Mouse (Mus musculus): Measurements from ENCODE around the gene Zmym3. TPM values are rescaled to one million over a fixed set of nuclear protein-coding genes. Genes with fewer than 3 reads are reported as not detected.
"Not testable (repeated sequence)": the region's sequence is repeated elsewhere in the genome, so short reads cannot be mapped to it uniquely, and the experiment has no call there.

Gene Zmym3
- polyA plus RNA-seq, 1 experiment from 2014 or later, result 32.2 TPM

- no peaks in the 10 kb centered on the region for H3K36me3 ChIP-seq
- no peaks in the 10 kb centered on the region for H3K9me3 ChIP-seq
- no peak overlapping the region for H3K27ac ChIP-seq
- H3K4me3 ChIP-seq, result no peak overlapping the region
- H3K27me3 ChIP-seq, result no peaks in the 10 kb centered on the region
- no peak overlapping the region for H3K9ac ChIP-seq
- WGBS, result 75% methylated on average over 3 of the region's 3 CpGs
- no peak overlapping the region for H3K4me2 ChIP-seq
- no peak for ATAC-seq (ENCODE audit: borderline replicate concordance, extremely low read depth, low FRiP score, low TSS enrichment)
- H3K4me1 ChIP-seq, result no peaks in the 10 kb centered on the region
Observed at GRCm38 (mm10) chrX:101370573-101370972, 50.1 kb downstream of the Zmym3 start.

- no peaks in the 10 kb centered on the region for H3K4me1 ChIP-seq
- 33% methylated on average over 7 of the region's 7 CpGs for WGBS
- H3K4me2 ChIP-seq, result no peak overlapping the region
- no peaks in the 10 kb centered on the region for H3K27me3 ChIP-seq
- no peaks in the 10 kb centered on the region for H3K9me3 ChIP-seq
- no peak overlapping the region for H3K9ac ChIP-seq
- H3K27ac ChIP-seq, result no peak overlapping the region
- H3K36me3 ChIP-seq, result no peaks in the 10 kb centered on the region
- ATAC-seq (ENCODE audit: borderline replicate concordance, extremely low read depth, low FRiP score, low TSS enrichment), result no peak
- H3K4me3 ChIP-seq, result no peak overlapping the region
Observed at GRCm38 (mm10) chrX:101369001-101369400, 51.6 kb downstream of the Zmym3 start.

GRCm38 (mm10) chrX:101358902-101359301 is 61.7 kb downstream of the Zmym3 start:
- H3K27me3 ChIP-seq; H3K27ac ChIP-seq; H3K4me2 ChIP-seq; H3K36me3 ChIP-seq; H3K9ac ChIP-seq; ATAC-seq (ENCODE audit: borderline replicate concordance, extremely low read depth, low FRiP score, low TSS enrichment); H3K4me1 ChIP-seq; H3K4me3 ChIP-seq; H3K9me3 ChIP-seq: not testable (repeated sequence)
- 59% methylated on average over 4 of the region's 4 CpGs for WGBS

Other genes with a start within 250 kb of the Zmym3 start
- gene Snx12, start 198.3 kb downstream of the Zmym3 start, polyA plus RNA-seq (2015; fragmentation: Nextera tagmentation; extraction: Ambion mirVana), result 49.2 and 50.6 TPM in 2 replicates
- gene Foxo4, start 166.3 kb downstream of the Zmym3 start, polyA plus RNA-seq (2015; fragmentation: Nextera tagmentation; extraction: Ambion mirVana), result 1.9 and 2.0 TPM in 2 replicates
- gene Gm614, start 156.9 kb downstream of the Zmym3 start, polyA plus RNA-seq (2015; fragmentation: Nextera tagmentation; extraction: Ambion mirVana), result not detected in 2 replicates
- gene Il2rg, start 152.6 kb downstream of the Zmym3 start, polyA plus RNA-seq (2015; fragmentation: Nextera tagmentation; extraction: Ambion mirVana), result 19.4 and 27.6 TPM in 2 replicates
- not detected in 2 replicates for gene Gm20489, start 151.8 kb downstream of the Zmym3 start, polyA plus RNA-seq (2015; fragmentation: Nextera tagmentation; extraction: Ambion mirVana)
- gene Med12, start 146.8 kb downstream of the Zmym3 start, polyA plus RNA-seq (2015; fragmentation: Nextera tagmentation; extraction: Ambion mirVana), result 29.5 and 32.3 TPM in 2 replicates
- gene Nlgn3, start 121.7 kb downstream of the Zmym3 start, polyA plus RNA-seq (2015; fragmentation: Nextera tagmentation; extraction: Ambion mirVana), result 5.1 and 6.0 TPM in 2 replicates
- gene Gjb1, start 44.5 kb downstream of the Zmym3 start, polyA plus RNA-seq (2015; fragmentation: Nextera tagmentation; extraction: Ambion mirVana), result 0.49 and 1.3 TPM in 2 replicates
- gene Nono, start 8.5 kb upstream of the Zmym3 start, polyA plus RNA-seq (2015; fragmentation: Nextera tagmentation; extraction: Ambion mirVana), result 433 and 440 TPM in 2 replicates
- gene Itgb1bp2, start 28.2 kb upstream of the Zmym3 start, polyA plus RNA-seq (2015; fragmentation: Nextera tagmentation; extraction: Ambion mirVana), result 3.8 and 5.2 TPM in 2 replicates
- gene Taf1, start 111.9 kb upstream of the Zmym3 start, polyA plus RNA-seq (2015; fragmentation: Nextera tagmentation; extraction: Ambion mirVana), result 12.4 and 14.7 TPM in 2 replicates
- gene Ogt, start 219.2 kb upstream of the Zmym3 start, polyA plus RNA-seq (2015; fragmentation: Nextera tagmentation; extraction: Ambion mirVana), result 128 and 134 TPM in 2 replicates

Measured in lung, embryonic 15.5 days (tissue).